Mouse (Mus musculus) MEL (cell line): Measurements from ENCODE around the gene St6galnac3. TPM values are rescaled to one million over a fixed set of nuclear protein-coding genes. Genes with fewer than 3 reads are reported as not detected.

ENCODE experiments used
- DNase-seq: peaks from one replicate; pipeline ENCODE4 v3.0.0; 2011; ENCODE audit warnings: low read depth, low spot score
- H3K27ac ChIP-seq: 2 replicates; pipeline ENCODE4 v1.5.1; 2012; ENCODE audit warnings: low read depth, mild to moderate bottlenecking, control low read depth, low read length, moderate library complexity; ENCODE audit not compliant: control insufficient read depth
- H3K27me3 ChIP-seq, 2 experiments: fragments of 150-350 bp in 1 of 2; sonication (generic) in 1 of 2; 2 replicates each; pipeline ENCODE4 v1.6.1; 2012; ENCODE audit warnings: low read length in 2 of 2, mild to moderate bottlenecking in 2 of 2, improper control_type of control experiment in 1 of 2, moderate library complexity in 1 of 2; ENCODE audit not compliant: insufficient read depth in 2 of 2, control insufficient read depth in 1 of 2
- H3K36me3 ChIP-seq, 2 experiments: 2 replicates each; pipeline ENCODE4 v1.6.1; 2012 to 2014; ENCODE audit warnings: low read length in 2 of 2, improper control_type of control experiment in 1 of 2, inconsistent platforms in 1 of 2, mild to moderate bottlenecking in 1 of 2; ENCODE audit not compliant: insufficient read depth in 2 of 2, control insufficient read depth in 1 of 2
- H3K4me1 ChIP-seq, 2 experiments: fragments of 150-350 bp in 1 of 2; sonication (generic) in 1 of 2; 2 replicates each; pipeline ENCODE4 v1.6.1; 2012; ENCODE audit warnings: low read length in 2 of 2, improper control_type of control experiment in 1 of 2, mild to moderate bottlenecking in 1 of 2; ENCODE audit not compliant: insufficient read depth in 2 of 2, control insufficient read depth in 1 of 2
- H3K4me3 ChIP-seq, 2 experiments: fragments of 150-350 bp in 1 of 2; sonication (generic) in 1 of 2; 2 replicates each; pipeline ENCODE4 v1.5.1; 2012; ENCODE audit warnings: low read depth in 2 of 2, low read length in 2 of 2, mild to moderate bottlenecking in 2 of 2, moderate library complexity in 2 of 2, control low read depth in 1 of 2, improper control_type of control experiment in 1 of 2; ENCODE audit not compliant: control insufficient read depth in 1 of 2, insufficient read depth in 1 of 2
- H3K79me2 ChIP-seq: 2 replicates; pipeline ENCODE4 v1.6.1; 2012; ENCODE audit warnings: mild to moderate bottlenecking, low read length, moderate library complexity; ENCODE audit not compliant: control insufficient read depth, poor library complexity, insufficient read depth
- H3K9ac ChIP-seq: 2 replicates; pipeline ENCODE4 v1.6.1; 2012; ENCODE audit warnings: low read depth, mild to moderate bottlenecking, control low read depth, low read length, moderate library complexity; ENCODE audit not compliant: control insufficient read depth, poor library complexity, severe bottlenecking
- H3K9me3 ChIP-seq: fragments of 150-350 bp; sonication (generic); replicated peaks from 2 replicates; pipeline ENCODE4 v1.6.1; 2012; ENCODE audit warnings: mild to moderate bottlenecking, low read length, improper control_type of control experiment, moderate library complexity; ENCODE audit not compliant: insufficient read depth
- CHD1 ChIP-seq: IDR thresholded peaks from 2 replicates; pipeline ENCODE4 v1.6.1; 2012; ENCODE audit warnings: low read depth, mild to moderate bottlenecking, inconsistent platforms, low read length, improper control_type of control experiment
- CHD2 ChIP-seq: IDR thresholded peaks from 2 replicates; pipeline ENCODE4 v1.6.1; 2011; ENCODE audit warnings: low read length, improper control_type of control experiment
- CTCF ChIP-seq, 3 experiments: IDR thresholded peaks in 2 of 3; conservative IDR thresholded peaks in 1 of 3; 2 replicates each; pipeline ENCODE4 v1.5.1; 2011 to 2012; ENCODE audit warnings: low read length in 3 of 3, low read depth in 2 of 3, mild to moderate bottlenecking in 2 of 3, improper control_type of control experiment in 1 of 3, inconsistent platforms in 1 of 3, mixed read lengths in 1 of 3, moderate library complexity in 1 of 3; ENCODE audit not compliant: control insufficient read depth in 1 of 3, insufficient read depth in 1 of 3, poor library complexity in 1 of 3, severe bottlenecking in 1 of 3
- E2F4 ChIP-seq: IDR thresholded peaks from 2 replicates; pipeline ENCODE4 v1.6.1; 2011; ENCODE audit warnings: low read depth, low read length, improper control_type of control experiment, borderline replicate concordance
- ETS1 ChIP-seq: IDR thresholded peaks from 2 replicates; pipeline ENCODE4 v1.6.1; 2012; ENCODE audit warnings: low read depth, mild to moderate bottlenecking, inconsistent platforms, low read length, improper control_type of control experiment, moderate library complexity
- GABPA ChIP-seq: IDR thresholded peaks from 2 replicates; pipeline ENCODE4 v1.6.1; 2012; ENCODE audit warnings: low read depth, mild to moderate bottlenecking, inconsistent platforms, low read length, improper control_type of control experiment, moderate library complexity
- HCFC1 ChIP-seq: IDR thresholded peaks from 2 replicates; pipeline ENCODE4 v1.6.1; 2012; ENCODE audit warnings: low read depth, mild to moderate bottlenecking, inconsistent platforms, low read length, improper control_type of control experiment, moderate library complexity
- KAT2A ChIP-seq: conservative IDR thresholded peaks from 2 replicates; pipeline ENCODE4 v1.6.1; 2012; ENCODE audit warnings: low read depth, low read length, improper control_type of control experiment, inconsistent platforms
- MAFK ChIP-seq: IDR thresholded peaks from 2 replicates; pipeline ENCODE4 v1.6.1; 2011; ENCODE audit warnings: low read depth, mild to moderate bottlenecking, low read length, improper control_type of control experiment, borderline replicate concordance
- MAX ChIP-seq: IDR thresholded peaks from 2 replicates; pipeline ENCODE4 v1.6.1; 2011; ENCODE audit warnings: low read length, improper control_type of control experiment
- MAZ ChIP-seq: IDR thresholded peaks from 2 replicates; pipeline ENCODE4 v1.6.1; 2012; ENCODE audit warnings: low read depth, mild to moderate bottlenecking, inconsistent platforms, low read length, improper control_type of control experiment
- MXI1 ChIP-seq: IDR thresholded peaks from 2 replicates; pipeline ENCODE4 v1.6.1; 2011; ENCODE audit warnings: mild to moderate bottlenecking, low read depth, low read length, improper control_type of control experiment
- MYC ChIP-seq: IDR thresholded peaks from 2 replicates; pipeline ENCODE4 v1.6.1; 2011; ENCODE audit warnings: low read depth, mild to moderate bottlenecking, low read length, improper control_type of control experiment, moderate library complexity
- NRF1 ChIP-seq: IDR thresholded peaks from 2 replicates; pipeline ENCODE4 v1.6.1; 2014; ENCODE audit warnings: low read depth, mild to moderate bottlenecking, inconsistent platforms, low read length, improper control_type of control experiment, moderate library complexity; ENCODE audit not compliant: poor library complexity, insufficient read depth, severe bottlenecking
- POLR2A ChIP-seq, 2 experiments: IDR thresholded peaks; 2 replicates each; pipeline ENCODE4 v1.6.1; 2011 to 2012; ENCODE audit warnings: low read length in 2 of 2, mild to moderate bottlenecking in 2 of 2, control low read depth in 1 of 2, improper control_type of control experiment in 1 of 2, low read depth in 1 of 2, moderate library complexity in 1 of 2; ENCODE audit not compliant: control insufficient read depth in 1 of 2, insufficient read depth in 1 of 2, poor library complexity in 1 of 2
- RAD21 ChIP-seq: IDR thresholded peaks from 2 replicates; pipeline ENCODE4 v1.6.1; 2011; ENCODE audit warnings: mild to moderate bottlenecking, low read depth, low read length, improper control_type of control experiment
- RCOR1 ChIP-seq: IDR thresholded peaks from 2 replicates; pipeline ENCODE4 v1.6.1; 2012; ENCODE audit warnings: low read depth, mild to moderate bottlenecking, inconsistent platforms, low read length, improper control_type of control experiment
- SIN3A ChIP-seq: IDR thresholded peaks from 2 replicates; pipeline ENCODE4 v1.6.1; 2012; ENCODE audit warnings: low read length, improper control_type of control experiment, inconsistent platforms
- SMC3 ChIP-seq: IDR thresholded peaks from 2 replicates; pipeline ENCODE4 v1.6.1; 2011; ENCODE audit warnings: low read depth, low read length, improper control_type of control experiment
- TAL1 ChIP-seq: IDR thresholded peaks from 2 replicates; pipeline ENCODE4 v1.6.1; 2012; ENCODE audit warnings: mild to moderate bottlenecking, inconsistent platforms, low read length, moderate library complexity, mixed read lengths
- TCF12 ChIP-seq: IDR thresholded peaks from 2 replicates; pipeline ENCODE4 v1.6.1; 2014; ENCODE audit warnings: low read depth, mild to moderate bottlenecking, inconsistent platforms, low read length, improper control_type of control experiment, moderate library complexity
- ZC3H11A ChIP-seq: IDR thresholded peaks from 2 replicates; pipeline ENCODE4 v1.6.1; 2012; ENCODE audit warnings: low read depth, mild to moderate bottlenecking, inconsistent platforms, low read length, improper control_type of control experiment
- ZKSCAN1 ChIP-seq: IDR thresholded peaks from 2 replicates; pipeline ENCODE4 v1.6.1; 2012; ENCODE audit warnings: low read depth, mild to moderate bottlenecking, inconsistent platforms, low read length, improper control_type of control experiment, moderate library complexity
- polyA plus RNA-seq, 2 experiments: library from polyadenylated mRNA; stranded (reverse) in 1 of 2; unstranded in 1 of 2; fragments of >175 nt in 1 of 2; fragments of >200 nt in 1 of 2; gene quantifications; 2 replicates each; pipeline versions ENCODE4 v1.2.1 to v1.2.4; 2012; ENCODE audit warnings: low replicate concordance in 2 of 2, low read depth in 1 of 2; ENCODE audit not compliant: insufficient read length in 2 of 2, insufficient read depth in 1 of 2, missing spikeins in 1 of 2
- total RNA-seq: library from RNA; depleted of rRNA; stranded (reverse); fragments of 300-350 nt; gene quantifications from 2 replicates; pipeline ENCODE4 v1.2.3, GENCODE M21; 2012

St6galnac3 gene
- total and polyA plus RNA-seq, 3 experiments = 7.8 to 11.4 TPM; not detected in 1

- TF ChIP-seq TCF12 (peak; percentile 53; the same call in 1 of the 2 replicates), E2F4 (no peak), HCFC1 (no peak), POLR2A (IDR thresholded peaks at IDR 0.05; ENCODE audit: control insufficient read depth in 1 of 2, insufficient read depth in 1 of 2, low read depth in 1 of 2, low read length in 2 of 2, poor library complexity in 1 of 2) (no peak), MAZ (no peak), ZC3H11A (no peak)
These were observed 43.3 kb downstream of the St6galnac3 start (continued) for GRCm38 (mm10) chr3:153681720-153682119.

DNA sequence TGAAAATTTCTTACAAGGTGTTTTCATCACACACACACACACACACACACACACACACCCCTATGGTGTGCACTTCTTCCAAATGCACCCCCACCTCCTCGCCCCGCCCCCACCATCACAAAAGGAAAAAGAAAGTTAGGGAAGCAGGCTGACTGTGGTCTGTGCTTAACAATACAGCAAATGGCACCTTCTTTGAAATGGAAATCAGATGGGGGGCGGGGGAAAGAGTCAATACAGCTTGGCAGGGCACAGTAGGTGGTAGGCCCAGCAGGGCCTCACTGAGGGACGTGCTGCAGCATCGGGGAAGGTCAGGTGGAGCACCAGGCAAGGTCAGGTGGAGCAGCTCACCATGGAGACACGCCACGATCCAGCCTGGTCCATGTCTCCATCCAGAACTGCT, 49.1 kb downstream of the St6galnac3 start:
- TF ChIP-seq TAL1 = no peak
- TF ChIP-seq NRF1 = no peak
- Histone ChIP-seq H3K36me3 (peaks cover 2 to 36% of the 10 kb centered on the region in 2 experiments; a peak in 2 of 4 replicates), H3K27ac (no peak overlapping the region), H3K4me3 (no peak overlapping the region), H3K27me3 (no peaks in the 10 kb centered on the region), H3K79me2 (peaks cover 2% of the 10 kb centered on the region; the same call in 1 of the 2 replicates), H3K9me3 (no peaks in the 10 kb centered on the region), H3K4me1 (peaks cover 14 to 36% of the 10 kb centered on the region in 2 experiments), H3K9ac (no peak overlapping the region)
- DNase-seq = no peak

DNA sequence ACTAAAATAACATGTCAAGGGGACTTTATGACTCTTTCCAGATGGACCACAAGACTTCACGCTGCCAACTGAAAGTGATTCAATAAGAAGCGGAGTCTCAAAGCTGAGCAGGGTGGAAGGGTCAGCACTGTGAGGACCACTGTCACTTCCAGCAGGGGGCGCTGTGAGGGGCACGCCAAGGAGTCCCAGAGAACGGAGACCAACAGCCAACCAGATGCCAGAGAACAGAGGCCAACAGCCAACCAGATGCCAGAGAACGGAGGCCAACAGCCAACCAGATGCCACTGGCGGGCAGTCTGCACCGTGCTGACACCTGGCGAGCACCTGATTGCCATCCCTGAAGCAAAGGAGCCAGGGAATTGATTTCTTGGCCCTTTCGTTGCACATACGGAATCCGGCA, 49.9 kb downstream of the St6galnac3 start:
- Histone ChIP-seq H3K4me3 (no peak overlapping the region), H3K27ac (peak overlapping the region; percentile 30), H3K4me1 (peaks cover 16 to 34% of the 10 kb centered on the region in 2 experiments), H3K27me3 (no peaks in the 10 kb centered on the region), H3K79me2 (no peaks in the 10 kb centered on the region; the same call in 1 of the 2 replicates), H3K9me3 (no peaks in the 10 kb centered on the region), H3K9ac (no peak overlapping the region), H3K36me3 (peaks cover 2 to 34% of the 10 kb centered on the region in 2 experiments; a peak in 2 of 4 replicates)
- DNase-seq = peak; percentile 39
- no peak for TF ChIP-seq ZKSCAN1
- no peak for TF ChIP-seq CHD2
- no peak for TF ChIP-seq MAX
- peak; percentile 55 for TF ChIP-seq SMC3
- peak; percentile 28 for TF ChIP-seq ZC3H11A
- no peak for TF ChIP-seq MAFK
- TF ChIP-seq MXI1 = no peak
- no peak for TF ChIP-seq ETS1
- no peak for TF ChIP-seq CHD1
- TF ChIP-seq TCF12 = no peak
- TF ChIP-seq CTCF (IDR thresholded peaks at IDR 0.05 in 2 of 3, conservative IDR thresholded peaks at IDR 0.05 in 1 of 3; ENCODE audit: control insufficient read depth in 1 of 3, insufficient read depth in 1 of 3, low read depth in 2 of 3, low read length in 3 of 3, poor library complexity in 1 of 3, severe bottlenecking in 1 of 3) = peak; percentile 56 to 80 (median 68)
- TF ChIP-seq GABPA = no peak
- TF ChIP-seq SIN3A = no peak
- no peak for TF ChIP-seq RCOR1
- TF ChIP-seq RAD21 = peak; percentile 15
- TF ChIP-seq MYC = no peak
- TF ChIP-seq HCFC1 = no peak
- no peak for TF ChIP-seq E2F4
- TF ChIP-seq KAT2A = no peak
- TF ChIP-seq, all 39 proteins: peak for 4
